Mouse (Mus musculus) stomach, postnatal 0 days (tissue): ENCODE measurements around the gene Mertk.

Source experiments
- CTCF ChIP-seq: IDR thresholded peaks from 2 replicates; pipeline ENCODE4 v1.5.1; 2016; ENCODE audit warnings: antibody characterized with exemption, low read depth, mild to moderate bottlenecking, moderate library complexity
- EP300 ChIP-seq: optimal IDR thresholded peaks from 2 replicates; pipeline ENCODE3; 2016; ENCODE audit warnings: antibody characterized with exemption

- TF ChIP-seq CTCF (no peak), EP300 (no peak)
Measured at GRCm38 (mm10) chr2:128729141-128729540, 30.4 kb downstream of the Mertk start.
